Mouse (Mus musculus) lung, adult 2 months (tissue): ENCODE data around the gene Suox.

ENCODE experiments used
- CTCF ChIP-seq: fragments of 200-500 bp; IDR thresholded peaks from 2 replicates; pipeline ENCODE4 v1.5.1; 2011; ENCODE audit warnings: mild to moderate bottlenecking, low read length, control low read depth; ENCODE audit not compliant: insufficient read depth
- POLR2A ChIP-seq: fragments of 200-500 bp; IDR thresholded peaks from 2 replicates; pipeline ENCODE4 v1.6.1; 2011; ENCODE audit warnings: low read depth, mild to moderate bottlenecking, control low read depth, low read length, borderline replicate concordance; ENCODE audit errors: extremely low read depth

DNA sequence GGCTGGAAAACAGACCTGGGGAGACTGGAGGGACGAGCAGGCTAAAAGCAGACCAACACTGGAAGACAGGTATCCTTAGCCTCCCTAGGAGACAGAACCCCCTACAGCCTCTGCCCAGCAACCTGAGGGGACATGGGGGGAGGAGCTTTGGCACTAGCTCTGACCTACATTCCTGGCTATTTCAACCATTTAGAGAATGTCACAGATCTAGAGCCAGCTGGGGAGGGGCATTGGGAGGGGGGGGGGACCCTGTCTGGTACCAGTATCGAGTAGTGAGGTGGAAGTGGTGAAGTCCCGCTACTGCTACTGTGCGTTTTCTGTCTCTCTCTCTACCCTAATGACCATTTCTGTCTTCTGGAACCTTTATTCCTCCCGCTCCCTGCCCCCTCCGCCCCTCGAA lies 32.0 kb downstream of the Suox start:
- TF ChIP-seq CTCF (no peak), POLR2A (no peak)
